ENCODE assay signal across 23 mouse cellular contexts in genomic region chr5:119374861-119375260, GRCm38 (mm10).
"Had no signal": no experiment of that assay in that cellular context is flagged by ENCODE, and none has a peak within 500 bp of the region (broad histone marks: within the 10 kb centered on the region; RNA-seq: fewer than 3 reads in every experiment).

No protein-coding gene starts in this region.

- H3K36me3 ChIP-seq: heart, embryonic 13.5 days; heart, embryonic 15.5 days; hindbrain, embryonic 10.5 days; hindbrain, embryonic 12.5 days; intestine, embryonic 15.5 days; limb, embryonic 13.5 days; limb, embryonic 15.5 days; liver, embryonic 12.5 days had no signal

- DNase-seq: gastrocnemius, adult 2 months; gastrocnemius, postnatal 10 days; gastrocnemius, postnatal 25 days; heart, adult 2 months; heart, postnatal 14 days; heart, postnatal 4 days; kidney, adult 18-20 months; kidney, adult 8-10 months; kidney, postnatal 10 days; kidney, postnatal 36 days; layer of hippocampus, adult 9-11 months; layer of hippocampus, postnatal 36 days; left cerebral cortex, postnatal 4 days had no signal

- H3K4me3 ChIP-seq: gastrocnemius, adult 2 months; heart, adult 2 months; heart, embryonic 13.5 days; heart, embryonic 15.5 days; hindbrain, embryonic 10.5 days; hindbrain, embryonic 12.5 days; intestine, embryonic 15.5 days; limb, embryonic 13.5 days; limb, embryonic 15.5 days; liver, embryonic 12.5 days had no signal

- H3K4me2 ChIP-seq: heart, embryonic 11.5 days; heart, embryonic 13.5 days; heart, embryonic 15.5 days; hindbrain, embryonic 12.5 days; hindbrain, embryonic 14.5 days; intestine, embryonic 15.5 days; limb, embryonic 13.5 days; limb, embryonic 15.5 days; liver, embryonic 12.5 days had no signal

- H3K27me3 ChIP-seq: intestine, embryonic 15.5 days; liver, embryonic 12.5 days had no signal
